Mouse (Mus musculus): ENCODE data around the gene Lsp1. TPM values are rescaled to one million over a fixed set of nuclear protein-coding genes. Genes with fewer than 3 reads are reported as not detected.
A peak's percentile ranks its signal among the peaks of the same experiment; 100 is the strongest.

Gene Lsp1
- polyA plus RNA-seq, 1 experiment from 2014 or later = 5.8 TPM

DNA sequence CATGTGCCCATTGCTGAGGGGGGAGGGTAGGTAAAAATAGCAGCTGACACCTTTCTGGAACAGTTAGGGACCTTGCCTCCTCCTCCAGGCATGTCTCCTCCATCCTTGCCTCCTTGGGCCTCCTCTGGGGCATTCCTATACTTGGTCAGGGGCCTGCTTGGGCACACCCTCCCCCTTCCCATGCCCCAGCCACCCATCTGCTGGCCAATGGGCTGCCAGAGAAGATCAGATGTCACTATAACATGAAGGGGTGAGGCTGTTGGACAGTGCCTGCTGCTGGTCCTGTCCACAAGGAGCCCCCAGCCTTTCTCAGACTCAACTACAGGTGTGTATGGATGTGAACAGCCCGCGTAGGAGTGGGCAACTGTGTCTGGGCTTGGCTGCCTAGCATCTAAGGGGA lies 38.0 kb downstream of the Lsp1 start, which contains the start of gene Tnnt3:
Tnnt3 (plus strand) TSS at position 262 of the 400 bp plus-strand sequence.
- no peak for ATAC-seq

DNA sequence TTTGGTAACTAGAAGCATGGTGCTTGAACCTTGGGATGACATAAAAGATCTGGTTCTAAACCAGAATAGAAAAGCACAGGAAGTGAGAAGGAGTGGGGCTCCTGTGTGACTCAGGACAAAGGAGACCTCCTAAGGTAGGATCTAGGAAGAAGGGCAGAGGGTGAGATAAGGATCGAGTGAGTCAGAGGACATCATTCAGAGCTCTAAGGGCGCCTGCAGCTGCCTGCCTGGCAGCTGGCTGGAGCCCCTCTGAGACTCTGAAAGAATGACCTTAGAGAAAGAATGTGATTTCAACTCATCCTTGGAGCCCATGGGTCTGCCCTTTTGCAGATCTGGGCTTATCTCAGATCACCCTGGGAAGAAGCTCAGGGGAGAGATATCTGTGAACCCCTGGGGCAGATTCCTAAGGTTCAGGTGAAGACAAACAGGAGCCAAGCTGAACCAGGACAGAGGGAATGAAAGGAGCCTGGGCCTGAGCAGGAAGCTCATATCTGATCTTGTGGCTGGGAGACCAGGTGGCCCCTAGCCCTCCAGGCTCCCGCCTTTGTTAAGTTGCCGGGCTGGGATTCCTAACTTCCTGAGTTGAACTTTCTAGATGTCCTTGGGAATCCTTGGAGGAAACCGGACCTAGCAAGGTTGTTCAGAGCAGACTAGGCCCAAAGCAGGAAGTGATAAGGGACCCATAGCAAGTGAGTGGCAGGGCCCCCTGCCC lies 38.6 kb downstream of the Lsp1 start:
- 77% methylated on average over 5 of the region's 5 CpGs for WGBS
- no peaks in the 10 kb centered on the region for H3K4me1 ChIP-seq (ENCODE audit: control insufficient read depth, insufficient read depth, low read length)

More for the DNA sequence above, 38.0 kb downstream of the Lsp1 start, which contains the start of gene Tnnt3:
- 92% methylated on average over 2 of the region's 2 CpGs for WGBS
- H3K4me2 ChIP-seq (ENCODE audit: low read length) = no peak within 1 kb of the TSS
- no peak within 1 kb of the TSS for H3K9ac ChIP-seq (ENCODE audit: low read length)
- H3K4me1 ChIP-seq (ENCODE audit: control insufficient read depth, insufficient read depth, low read length) = no peaks in the 10 kb centered on the region
- H3K9me3 ChIP-seq (replicated peaks; ENCODE audit: control insufficient read depth, low read length) = no peaks in the 10 kb centered on the region
- no peak within 1 kb of the TSS for H3K27ac ChIP-seq (ENCODE audit: low read depth, low read length)
- no peaks in the 10 kb centered on the region for H3K36me3 ChIP-seq (ENCODE audit: control insufficient read depth, insufficient read depth, low read length)
- H3K27me3 ChIP-seq (replicated peaks; ENCODE audit: control insufficient read depth, insufficient read depth, low read length) = no peaks in the 10 kb centered on the region
- no peak for DNase-seq (ENCODE audit: low spot score)
- H3K4me3 ChIP-seq (ENCODE audit: low read depth, low read length) = no peak within 1 kb of the TSS

DNA sequence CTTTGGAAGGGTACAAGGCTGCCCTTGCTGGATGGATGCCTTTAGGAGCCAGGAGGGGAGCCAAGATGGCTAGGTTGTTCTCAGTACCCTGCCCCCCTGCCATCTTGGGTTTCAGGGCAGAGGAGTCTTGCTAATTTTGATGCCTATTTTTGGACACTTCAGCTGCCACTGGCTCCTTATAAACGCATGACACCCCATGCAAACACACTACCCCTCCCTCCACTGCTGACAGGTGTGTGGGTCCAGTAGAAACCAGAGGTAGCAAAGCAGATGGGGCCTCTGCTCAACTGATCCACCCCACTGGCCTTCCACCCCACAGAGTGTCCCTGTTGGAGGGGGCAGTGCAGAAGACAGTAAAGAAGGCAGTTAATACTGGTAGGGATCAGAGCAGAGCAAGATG lies 39.4 kb downstream of the Lsp1 start:
- no peaks in the 10 kb centered on the region for H3K4me1 ChIP-seq (ENCODE audit: control insufficient read depth, insufficient read depth, low read length)
- H3K27ac ChIP-seq (ENCODE audit: low read depth, low read length) = no peak overlapping the region
- H3K4me2 ChIP-seq (ENCODE audit: low read length) = no peak overlapping the region
- no peak for ATAC-seq
- no peaks in the 10 kb centered on the region for H3K27me3 ChIP-seq (replicated peaks; ENCODE audit: control insufficient read depth, insufficient read depth, low read length)
- H3K9ac ChIP-seq (ENCODE audit: low read length) = no peak overlapping the region
- H3K9me3 ChIP-seq (replicated peaks; ENCODE audit: control insufficient read depth, low read length) = no peaks in the 10 kb centered on the region
- H3K4me3 ChIP-seq (ENCODE audit: low read depth, low read length) = no peak overlapping the region
- DNase-seq (ENCODE audit: low spot score) = no peak
- no peaks in the 10 kb centered on the region for H3K36me3 ChIP-seq (ENCODE audit: control insufficient read depth, insufficient read depth, low read length)
- 90% methylated on average over 1 of the region's 1 CpGs for WGBS

More for the DNA sequence above, 38.6 kb downstream of the Lsp1 start:
- Histone ChIP-seq H3K27ac (ENCODE audit: low read depth, low read length) (no peak overlapping the region), H3K9ac (ENCODE audit: low read length) (no peak overlapping the region), H3K9me3 (replicated peaks; ENCODE audit: control insufficient read depth, low read length) (no peaks in the 10 kb centered on the region), H3K4me3 (ENCODE audit: low read depth, low read length) (no peak overlapping the region), H3K27me3 (replicated peaks; ENCODE audit: control insufficient read depth, insufficient read depth, low read length) (no peaks in the 10 kb centered on the region), H3K36me3 (ENCODE audit: control insufficient read depth, insufficient read depth, low read length) (no peaks in the 10 kb centered on the region), H3K4me2 (ENCODE audit: low read length) (no peak overlapping the region)
- no peak for DNase-seq (ENCODE audit: low spot score)
- ATAC-seq = no peak

DNA sequence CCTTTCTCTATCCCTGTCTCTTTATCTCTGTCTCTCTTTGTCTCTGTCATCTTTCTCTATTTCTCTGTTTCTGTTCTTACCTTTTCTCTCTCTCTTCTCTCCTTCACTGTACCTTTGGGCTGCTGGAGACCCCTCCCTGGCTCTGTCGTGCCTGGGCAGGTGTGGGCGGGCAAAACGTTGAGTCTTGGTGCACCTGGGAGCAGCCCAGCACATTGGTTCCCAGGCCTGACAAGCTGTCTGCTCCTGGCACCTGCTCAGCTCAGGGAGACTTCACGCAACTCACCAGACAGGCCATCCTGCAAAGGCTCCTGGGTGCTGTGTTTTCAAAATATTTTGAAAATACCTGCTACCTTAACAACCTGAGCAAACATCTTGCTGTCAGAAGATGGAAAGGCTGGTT lies 42.6 kb downstream of the Lsp1 start:
- H3K9ac ChIP-seq (ENCODE audit: low read length) = no peak overlapping the region

DNA sequence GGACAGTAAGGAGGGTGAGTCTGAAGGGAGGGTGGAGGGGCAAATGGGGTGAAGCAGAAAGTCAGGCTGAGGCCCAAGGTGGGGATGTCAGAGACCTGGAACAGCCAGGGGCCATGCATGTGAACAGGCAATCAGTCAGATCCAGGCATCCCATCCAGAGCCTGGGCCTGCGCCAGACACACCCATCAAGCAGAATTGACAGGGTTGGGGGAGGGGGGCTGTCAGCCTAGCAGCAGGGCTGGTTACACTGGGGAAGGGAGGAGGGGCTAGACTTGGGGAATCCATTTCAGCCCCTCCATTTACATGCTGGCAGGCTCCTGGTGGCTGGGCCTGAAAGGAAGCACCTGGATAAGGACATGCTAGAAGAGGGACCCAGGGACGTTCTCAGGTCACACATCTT lies 45.3 kb downstream of the Lsp1 start:
- no peaks in the 10 kb centered on the region for H3K27me3 ChIP-seq (replicated peaks; ENCODE audit: control insufficient read depth, insufficient read depth, low read length)
- no peaks in the 10 kb centered on the region for H3K9me3 ChIP-seq (replicated peaks; ENCODE audit: control insufficient read depth, low read length)
- no peaks in the 10 kb centered on the region for H3K36me3 ChIP-seq (ENCODE audit: control insufficient read depth, insufficient read depth, low read length)
- no peak overlapping the region for H3K27ac ChIP-seq (ENCODE audit: low read depth, low read length)
- 23% methylated on average over 2 of the region's 2 CpGs for WGBS
- H3K9ac ChIP-seq (ENCODE audit: low read length) = 0 out of 2 replicates have a peak overlapping the region, but pooled peaks have one; percentile 8
- no peak overlapping the region for H3K4me2 ChIP-seq (ENCODE audit: low read length)
- DNase-seq (ENCODE audit: low spot score) = peak; percentile 68
- ATAC-seq = peak; percentile 78
- peaks cover 24% of the 10 kb centered on the region for H3K4me1 ChIP-seq (ENCODE audit: control insufficient read depth, insufficient read depth, low read length)
- H3K4me3 ChIP-seq (ENCODE audit: low read depth, low read length) = no peak overlapping the region

More for the DNA sequence above, 42.6 kb downstream of the Lsp1 start:
- DNase-seq (ENCODE audit: low spot score) = no peak
- no peaks in the 10 kb centered on the region for H3K27me3 ChIP-seq (replicated peaks; ENCODE audit: control insufficient read depth, insufficient read depth, low read length)
- H3K4me2 ChIP-seq (ENCODE audit: low read length) = no peak overlapping the region
- H3K4me3 ChIP-seq (ENCODE audit: low read depth, low read length) = no peak overlapping the region
- no peak for ATAC-seq
- H3K27ac ChIP-seq (ENCODE audit: low read depth, low read length) = no peak overlapping the region
- H3K9me3 ChIP-seq (replicated peaks; ENCODE audit: control insufficient read depth, low read length) = no peaks in the 10 kb centered on the region
- peaks cover 14% of the 10 kb centered on the region for H3K4me1 ChIP-seq (ENCODE audit: control insufficient read depth, insufficient read depth, low read length)
- WGBS = 82% methylated on average over 4 of the region's 4 CpGs
- H3K36me3 ChIP-seq (ENCODE audit: control insufficient read depth, insufficient read depth, low read length) = no peaks in the 10 kb centered on the region

DNA sequence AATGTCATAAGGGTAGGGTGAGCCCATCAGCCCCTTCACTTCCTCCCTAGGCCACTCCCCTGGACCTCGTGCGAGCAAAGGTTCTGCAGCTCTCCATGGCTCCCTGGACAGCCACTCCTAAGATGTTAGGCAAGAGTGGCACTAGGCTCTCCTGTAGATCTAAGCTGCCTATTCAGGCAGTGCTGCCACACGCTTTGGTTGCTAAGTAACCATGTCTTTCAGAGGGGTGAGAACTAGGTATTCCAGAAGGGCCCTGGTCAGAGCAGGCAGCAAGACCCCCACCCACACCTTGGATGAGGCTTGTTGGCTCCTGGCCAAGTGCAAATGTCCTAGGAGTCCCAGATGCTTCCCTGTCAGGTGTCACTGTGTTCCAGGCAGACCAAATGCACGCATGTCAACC lies 45.9 kb downstream of the Lsp1 start:
- no peak overlapping the region for H3K4me3 ChIP-seq (ENCODE audit: low read depth, low read length)
- peaks cover 24% of the 10 kb centered on the region for H3K4me1 ChIP-seq (ENCODE audit: control insufficient read depth, insufficient read depth, low read length)
- DNase-seq (ENCODE audit: low spot score) (peak; percentile 28), ATAC-seq (peak; percentile 24; the same call in 1 of the 2 replicates)
- H3K9ac ChIP-seq (ENCODE audit: low read length) = no peak overlapping the region
- H3K27me3 ChIP-seq (replicated peaks; ENCODE audit: control insufficient read depth, insufficient read depth, low read length) = no peaks in the 10 kb centered on the region
- WGBS = 25% methylated on average over 4 of the region's 4 CpGs
- H3K27ac ChIP-seq (ENCODE audit: low read depth, low read length) = no peak overlapping the region
- no peaks in the 10 kb centered on the region for H3K9me3 ChIP-seq (replicated peaks; ENCODE audit: control insufficient read depth, low read length)
- no peak overlapping the region for H3K4me2 ChIP-seq (ENCODE audit: low read length)
- H3K36me3 ChIP-seq (ENCODE audit: control insufficient read depth, insufficient read depth, low read length) = no peaks in the 10 kb centered on the region

DNA sequence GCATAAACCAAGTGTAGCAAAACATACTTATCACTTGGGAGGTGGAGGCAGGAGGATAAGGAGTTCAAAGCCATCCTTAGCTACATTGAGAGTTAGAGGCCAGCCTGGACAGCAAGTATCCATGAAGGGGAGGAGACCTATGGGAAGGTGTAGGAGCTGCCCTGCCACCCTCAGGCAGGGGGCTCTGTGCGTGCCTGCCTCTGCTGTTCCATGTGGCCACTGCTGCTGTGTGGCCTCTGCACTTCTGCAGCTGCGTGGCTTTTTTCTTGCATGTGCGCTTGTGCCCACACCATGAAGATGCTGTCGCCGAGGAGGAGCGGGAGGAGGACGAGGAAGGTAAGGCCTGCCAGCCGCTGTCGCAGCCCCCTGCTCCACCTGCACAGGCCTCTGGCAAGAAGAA lies 46.8 kb downstream of the Lsp1 start:
- no peak for ATAC-seq
- peaks cover 24% of the 10 kb centered on the region for H3K4me1 ChIP-seq (ENCODE audit: control insufficient read depth, insufficient read depth, low read length)
- 91% methylated on average over 9 of the region's 9 CpGs for WGBS
- no peaks in the 10 kb centered on the region for H3K9me3 ChIP-seq (replicated peaks; ENCODE audit: control insufficient read depth, low read length)
- H3K27ac ChIP-seq (ENCODE audit: low read depth, low read length) = no peak overlapping the region
- no peaks in the 10 kb centered on the region for H3K36me3 ChIP-seq (ENCODE audit: control insufficient read depth, insufficient read depth, low read length)
- no peak overlapping the region for H3K9ac ChIP-seq (ENCODE audit: low read length)
- H3K4me3 ChIP-seq (ENCODE audit: low read depth, low read length) = no peak overlapping the region
- H3K27me3 ChIP-seq (replicated peaks; ENCODE audit: control insufficient read depth, insufficient read depth, low read length) = no peaks in the 10 kb centered on the region
- H3K4me2 ChIP-seq (ENCODE audit: low read length) = no peak overlapping the region
- DNase-seq (ENCODE audit: low spot score) = no peak

DNA sequence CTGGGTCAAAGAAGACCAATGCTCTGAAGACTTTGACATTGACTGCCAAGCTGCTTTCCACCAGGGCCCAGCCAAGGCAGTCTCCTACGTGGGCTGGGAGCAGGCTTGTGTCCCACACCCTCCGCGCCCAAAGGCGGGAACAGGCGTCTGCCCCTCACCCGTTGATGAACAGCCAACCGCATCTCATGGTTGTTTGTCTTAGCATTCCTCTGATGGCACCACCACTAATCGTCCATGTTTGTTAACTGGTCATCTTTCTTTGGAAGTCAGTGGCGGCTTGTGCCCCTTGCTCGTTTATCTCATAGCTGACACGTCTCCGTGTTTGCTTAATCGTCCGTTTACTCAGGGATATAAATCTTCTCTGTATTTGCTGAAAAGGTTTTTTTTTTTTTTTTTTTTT lies 48.9 kb downstream of the Lsp1 start:
- Histone ChIP-seq H3K4me3 (ENCODE audit: low read depth, low read length) (no peak overlapping the region), H3K4me1 (ENCODE audit: control insufficient read depth, insufficient read depth, low read length) (peaks cover 24% of the 10 kb centered on the region), H3K9ac (ENCODE audit: low read length) (no peak overlapping the region), H3K36me3 (ENCODE audit: control insufficient read depth, insufficient read depth, low read length) (no peaks in the 10 kb centered on the region), H3K9me3 (replicated peaks; ENCODE audit: control insufficient read depth, low read length) (no peaks in the 10 kb centered on the region), H3K4me2 (ENCODE audit: low read length) (no peak overlapping the region), H3K27ac (ENCODE audit: low read depth, low read length) (peak overlapping the region; percentile 36; the same call in 1 of the 2 replicates), H3K27me3 (replicated peaks; ENCODE audit: control insufficient read depth, insufficient read depth, low read length) (no peaks in the 10 kb centered on the region)
- ATAC-seq = no peak
- no peak for DNase-seq (ENCODE audit: low spot score)
- 57% methylated on average over 14 of the region's 14 CpGs for WGBS

DNA sequence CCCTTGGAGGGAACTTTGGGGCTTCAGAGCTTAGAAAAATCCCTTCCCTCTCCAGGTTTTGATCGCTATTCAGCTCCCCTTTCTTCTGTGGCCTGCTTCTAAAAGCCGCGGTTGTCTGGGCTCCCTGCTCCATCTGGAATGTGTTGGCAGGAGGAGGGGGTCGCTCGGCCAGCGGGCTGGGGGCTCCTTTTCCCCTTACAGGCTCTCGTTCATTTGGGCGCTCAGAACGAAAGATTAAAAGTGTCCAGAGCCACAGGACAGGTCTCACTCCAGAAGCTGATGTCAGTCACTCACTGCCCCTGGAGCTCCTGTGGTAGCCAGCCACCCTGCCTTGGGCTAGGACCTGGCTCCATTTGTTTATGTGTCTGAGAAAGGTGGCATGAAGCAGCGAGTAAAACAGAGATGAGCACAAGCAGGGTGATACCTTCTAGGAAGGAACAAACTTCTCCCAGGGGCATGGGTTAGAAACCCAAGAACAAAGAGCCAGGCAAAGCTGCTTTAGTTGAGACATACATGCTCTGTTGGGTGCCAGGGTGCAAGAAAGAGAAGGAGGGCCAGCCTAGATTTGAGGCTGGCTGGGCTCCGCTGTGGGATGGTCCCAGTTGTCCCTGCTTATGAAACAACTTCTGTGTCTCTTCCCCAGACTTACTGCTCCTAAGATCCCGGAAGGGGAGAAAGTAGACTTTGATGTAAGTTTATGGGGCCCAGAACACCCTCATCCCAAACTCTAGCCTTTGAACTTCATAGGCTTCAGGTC lies 49.6 kb downstream of the Lsp1 start:
- ATAC-seq = no peak
- no peaks in the 10 kb centered on the region for H3K27me3 ChIP-seq (replicated peaks; ENCODE audit: control insufficient read depth, insufficient read depth, low read length)
- no peak overlapping the region for H3K4me2 ChIP-seq (ENCODE audit: low read length)
- DNase-seq (ENCODE audit: low spot score) = peak; percentile 46
- no peaks in the 10 kb centered on the region for H3K36me3 ChIP-seq (ENCODE audit: control insufficient read depth, insufficient read depth, low read length)
- H3K4me3 ChIP-seq (ENCODE audit: low read depth, low read length) = no peak overlapping the region
- no peaks in the 10 kb centered on the region for H3K9me3 ChIP-seq (replicated peaks; ENCODE audit: control insufficient read depth, low read length)
- H3K4me1 ChIP-seq (ENCODE audit: control insufficient read depth, insufficient read depth, low read length) = peaks cover 24% of the 10 kb centered on the region
- 11% methylated on average over 12 of the region's 12 CpGs for WGBS
- no peak overlapping the region for H3K9ac ChIP-seq (ENCODE audit: low read length)
- H3K27ac ChIP-seq (ENCODE audit: low read depth, low read length) = peak overlapping the region; percentile 44; the same call in 1 of the 2 replicates
